Mouse (Mus musculus) E14TG2a.4 (cell line): ENCODE measurements around the gene Acot4.

Experiments
- CTCF ChIP-seq: conservative IDR thresholded peaks from 2 replicates; pipeline ENCODE4 v1.5.1; 2014; ENCODE audit warnings: low read length
- NANOG ChIP-seq: IDR thresholded peaks from 2 replicates; pipeline ENCODE4 v1.6.1; 2014; ENCODE audit warnings: borderline replicate concordance, low read length, mixed read lengths

DNA sequence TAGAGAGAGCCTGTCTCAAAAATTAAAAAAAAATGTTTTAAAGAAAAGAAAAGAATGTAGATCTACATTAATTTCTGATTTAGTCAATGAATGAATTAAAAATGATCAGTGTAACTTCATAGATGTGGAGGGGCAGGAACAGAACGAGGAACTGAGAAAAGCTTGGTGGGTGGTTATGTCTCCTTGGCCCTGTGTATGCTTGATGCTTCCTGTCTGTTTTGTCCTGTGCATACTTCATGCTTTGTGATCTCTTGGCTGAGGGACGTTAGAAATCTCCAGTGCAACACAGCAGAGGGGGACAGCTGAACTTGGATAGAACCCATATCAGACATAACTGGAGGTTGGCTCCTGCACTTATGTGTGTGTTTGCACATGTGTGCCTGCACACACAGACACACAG lies 41.0 kb upstream of the Acot4 start:
- TF ChIP-seq CTCF (no peak), NANOG (no peak)
